Mouse (Mus musculus): Measurements from ENCODE around the gene Ska3. TPM values are rescaled to one million over a fixed set of nuclear protein-coding genes. Genes with fewer than 3 reads are reported as not detected.
"Not testable (repeated sequence)": the region's sequence is repeated elsewhere in the genome, so short reads cannot be mapped to it uniquely, and the experiment has no call there.

Gene Ska3
- polyA plus RNA-seq (2012; ENCODE audit: insufficient read depth, insufficient read length, missing spikeins) = not detected in 2 replicates

DNA sequence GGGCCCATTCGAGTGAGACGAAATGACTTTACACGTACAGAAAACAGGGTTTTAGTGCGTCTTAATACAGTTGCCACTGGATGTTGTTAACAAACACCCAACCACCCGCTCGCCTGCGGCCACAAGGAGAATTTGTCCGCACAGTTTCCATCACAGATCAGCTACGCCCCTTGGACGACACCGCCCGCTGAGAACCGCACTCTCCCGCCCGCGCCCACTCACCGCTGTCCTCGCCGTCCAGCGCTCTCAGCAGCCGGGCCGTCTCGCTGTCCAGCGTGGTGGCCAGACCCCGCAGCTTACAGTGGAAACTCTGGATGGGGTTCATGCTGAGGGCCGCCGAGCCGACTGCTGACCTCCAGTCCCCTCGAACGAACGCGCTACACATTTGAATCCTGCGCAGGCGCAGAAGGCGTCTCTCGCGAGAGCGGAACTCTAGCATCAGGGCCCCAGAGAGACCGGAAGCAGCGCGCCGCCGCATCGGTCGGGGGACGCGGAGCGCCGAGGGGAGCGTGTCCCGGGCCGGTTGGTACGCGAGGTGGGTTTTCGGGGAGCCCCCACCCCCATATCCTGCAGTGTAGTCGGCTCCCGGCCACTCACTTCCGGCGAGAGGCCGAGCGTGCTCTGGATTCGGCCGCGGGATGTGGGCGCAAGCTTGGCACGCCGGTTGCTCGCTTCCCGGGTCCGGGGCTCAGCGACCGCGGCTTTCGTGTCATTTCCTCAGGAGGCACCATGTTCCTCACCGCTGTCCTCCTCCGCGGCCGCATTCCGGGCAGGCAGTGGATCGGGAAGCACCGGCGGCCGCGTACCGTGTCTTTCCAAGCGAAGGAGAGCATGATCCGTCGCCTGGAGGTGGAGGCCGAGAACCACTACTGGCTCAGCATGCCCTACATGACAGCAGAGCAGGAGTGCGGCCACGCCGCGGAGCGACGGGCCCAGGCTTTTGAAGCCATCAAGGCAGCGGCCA, at the start of gene Ska3, which contains the start of gene Mrpl57:
TSS of gene Ska3 (minus strand) at position 398 of the 964 bp plus-strand sequence.
TSS of gene Mrpl57 (plus strand) at position 447 of the 964 bp plus-strand sequence.
- Histone ChIP-seq H3K27ac (replicated peaks; ENCODE audit: low read depth, low read length) (peak within 1 kb of the TSS; percentile 81), H3K4me1 (ENCODE audit: control insufficient read depth, insufficient read depth, insufficient read length, low read length) (peaks cover 5% of the 10 kb centered on the region), H3K4me3 (ENCODE audit: insufficient read depth, low read depth, low read length) (peak within 1 kb of the TSS; percentile 93)

DNA sequence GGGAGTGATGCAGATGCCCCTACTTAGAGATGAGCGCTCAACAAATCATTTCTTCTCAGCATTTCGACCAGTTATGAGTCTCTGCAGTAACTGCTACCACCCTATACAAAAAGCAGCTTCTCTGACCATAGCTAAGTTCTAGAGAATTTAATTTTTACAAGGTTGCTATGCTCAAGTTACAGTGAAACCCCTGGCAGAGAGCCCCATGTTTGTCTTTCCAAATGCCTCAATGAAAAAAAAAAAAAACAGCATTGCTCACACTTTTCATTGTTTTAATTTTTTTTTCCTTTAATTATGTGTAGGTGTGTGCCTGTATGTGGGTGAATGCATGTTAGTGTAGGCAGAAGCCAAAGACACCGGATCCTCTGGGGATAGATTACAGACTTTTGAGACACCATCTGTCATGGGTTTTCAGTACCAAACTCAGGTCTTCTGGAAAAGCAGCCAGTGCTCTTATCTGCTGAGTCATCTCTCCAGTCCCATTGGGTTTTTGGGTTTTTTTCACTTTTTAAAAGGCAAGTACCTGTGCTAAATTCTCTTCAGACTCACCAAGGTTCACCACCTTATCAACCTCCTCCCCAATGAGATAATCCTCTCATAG, 40.8 kb upstream of the Ska3 start:
- H3K4me3 ChIP-seq (ENCODE audit: insufficient read depth, low read depth, low read length) = no peak overlapping the region
- no peak overlapping the region for H3K27ac ChIP-seq (replicated peaks; ENCODE audit: low read depth, low read length)

GRCm38 (mm10) chr14:57865256-57865655, 39.3 kb upstream of the Ska3 start:
- H3K4me1 ChIP-seq (ENCODE audit: control insufficient read depth, insufficient read depth, insufficient read length, low read length) = peaks cover 4% of the 10 kb centered on the region; the same call in 1 of the 2 replicates
- no peak overlapping the region for H3K4me3 ChIP-seq (ENCODE audit: insufficient read depth, low read depth, low read length)
- H3K27ac ChIP-seq (replicated peaks; ENCODE audit: low read depth, low read length) = no peak overlapping the region

More for the DNA sequence above, 40.8 kb upstream of the Ska3 start:
- peaks cover 2% of the 10 kb centered on the region; the same call in 1 of the 2 replicates for H3K4me1 ChIP-seq (ENCODE audit: control insufficient read depth, insufficient read depth, insufficient read length, low read length)

DNA sequence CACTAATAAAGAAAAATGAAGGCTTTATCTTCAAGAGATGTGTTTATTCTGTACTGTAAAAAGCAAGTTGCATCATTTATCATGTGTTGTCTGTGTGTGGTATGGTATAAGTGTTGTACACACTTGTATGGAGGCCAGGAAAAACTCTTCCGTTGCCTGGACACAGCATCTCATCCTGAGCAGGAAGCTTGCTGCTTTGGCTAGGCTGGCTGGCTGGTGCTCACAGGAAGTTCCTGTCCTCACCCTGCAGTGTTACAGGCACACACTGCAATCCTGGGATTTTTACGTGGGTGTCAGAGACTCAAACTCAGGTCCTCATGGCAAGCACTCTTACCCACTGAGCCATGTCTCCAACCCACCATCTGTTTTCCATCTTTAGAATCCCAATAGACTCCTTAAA, 37.1 kb upstream of the Ska3 start:
- Histone ChIP-seq H3K4me3 (ENCODE audit: insufficient read depth, low read depth, low read length) (no peak overlapping the region), H3K4me1 (ENCODE audit: control insufficient read depth, insufficient read depth, insufficient read length, low read length) (peaks cover 6% of the 10 kb centered on the region; the same call in 1 of the 2 replicates), H3K27ac (replicated peaks; ENCODE audit: low read depth, low read length) (no peak overlapping the region)

GRCm38 (mm10) chr14:57861987-57862412, 36.0 kb upstream of the Ska3 start:
- Histone ChIP-seq H3K4me3 (ENCODE audit: insufficient read depth, low read depth, low read length) (no peak overlapping the region), H3K27ac (replicated peaks; ENCODE audit: low read depth, low read length) (no peak overlapping the region), H3K4me1 (ENCODE audit: control insufficient read depth, insufficient read depth, insufficient read length, low read length) (peaks cover 6% of the 10 kb centered on the region; the same call in 1 of the 2 replicates)

DNA sequence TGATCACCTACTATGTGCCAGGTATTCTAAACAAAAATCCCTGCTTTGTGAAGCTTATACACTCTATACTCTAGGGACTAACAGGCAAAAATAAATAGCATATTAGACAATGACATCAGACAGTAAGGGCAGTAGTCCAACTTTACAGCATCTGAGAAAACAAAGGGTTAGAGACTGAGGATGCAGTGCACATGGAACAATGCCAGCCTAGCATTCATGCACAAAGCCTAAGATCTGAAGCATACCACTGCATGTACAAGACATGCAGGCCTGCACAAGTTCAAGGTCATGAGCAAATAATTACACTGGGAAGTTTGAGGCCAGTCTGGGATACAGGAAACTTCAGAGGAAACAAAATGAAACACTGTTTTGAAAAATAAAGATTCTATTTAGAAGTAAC, 33.5 kb upstream of the Ska3 start:
- Histone ChIP-seq H3K27ac (replicated peaks; ENCODE audit: low read depth, low read length) (no peak overlapping the region), H3K4me3 (ENCODE audit: insufficient read depth, low read depth, low read length) (no peak overlapping the region), H3K4me1 (ENCODE audit: control insufficient read depth, insufficient read depth, insufficient read length, low read length) (peaks cover 6% of the 10 kb centered on the region; the same call in 1 of the 2 replicates)

DNA sequence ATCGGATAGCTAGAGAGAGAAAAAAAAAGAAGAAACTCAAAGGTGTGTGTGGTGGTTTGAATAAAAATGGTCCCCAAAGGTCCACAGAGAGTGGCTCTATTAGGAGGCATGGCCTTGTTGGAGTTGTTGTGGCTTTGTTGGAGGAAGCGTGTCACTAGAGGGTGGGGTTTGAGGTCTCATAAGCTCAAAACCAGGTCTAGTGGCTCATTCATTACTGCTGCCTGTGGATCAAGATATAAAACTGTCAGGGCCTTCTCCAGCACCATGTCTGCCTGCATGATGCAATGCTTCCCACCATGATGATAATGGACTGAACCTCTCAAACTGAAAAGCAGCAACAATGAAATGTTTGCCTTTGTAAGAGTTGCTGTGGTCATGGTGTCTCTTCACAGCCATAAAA, 32.6 kb upstream of the Ska3 start:
- Histone ChIP-seq H3K4me3 (ENCODE audit: insufficient read depth, low read depth, low read length) (no peak overlapping the region), H3K4me1 (ENCODE audit: control insufficient read depth, insufficient read depth, insufficient read length, low read length) (peaks cover 6% of the 10 kb centered on the region; the same call in 1 of the 2 replicates), H3K27ac (replicated peaks; ENCODE audit: low read depth, low read length) (no peak overlapping the region)

GRCm38 (mm10) chr14:57856037-57856436, 30.1 kb upstream of the Ska3 start:
- H3K27ac ChIP-seq (replicated peaks; ENCODE audit: low read depth, low read length); H3K4me3 ChIP-seq (ENCODE audit: insufficient read depth, low read depth, low read length); H3K4me1 ChIP-seq (ENCODE audit: control insufficient read depth, insufficient read depth, insufficient read length, low read length): not testable (repeated sequence)

DNA sequence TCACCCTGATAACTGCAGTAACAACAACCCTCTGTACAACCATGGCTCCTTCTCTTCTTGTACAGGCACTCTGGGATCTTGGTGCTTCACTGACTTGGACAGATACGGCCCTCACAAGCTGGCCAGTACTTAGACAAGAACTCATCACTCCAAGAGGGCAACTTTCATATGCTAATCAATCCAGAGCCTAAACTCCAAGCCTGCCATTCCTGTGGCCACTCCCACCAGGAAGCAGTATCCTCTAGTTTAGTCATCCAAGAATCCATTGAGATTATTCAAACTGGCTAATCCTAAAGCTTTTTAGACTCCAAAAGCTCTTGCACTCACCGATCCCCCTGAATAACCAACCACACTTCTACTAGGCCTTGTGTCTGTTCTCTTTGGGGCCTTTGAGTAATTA, 27.0 kb upstream of the Ska3 start:
- H3K4me1 ChIP-seq (ENCODE audit: control insufficient read depth, insufficient read depth, insufficient read length, low read length) = no peaks in the 10 kb centered on the region
- no peak overlapping the region for H3K4me3 ChIP-seq (ENCODE audit: insufficient read depth, low read depth, low read length)
- H3K27ac ChIP-seq (replicated peaks; ENCODE audit: low read depth, low read length) = no peak overlapping the region

- no peaks in the 10 kb centered on the region for H3K4me1 ChIP-seq (ENCODE audit: control insufficient read depth, insufficient read depth, insufficient read length, low read length)
- no peak overlapping the region for H3K27ac ChIP-seq (replicated peaks; ENCODE audit: low read depth, low read length)
- H3K4me3 ChIP-seq (ENCODE audit: insufficient read depth, low read depth, low read length) = no peak overlapping the region
These were observed 24.3 kb upstream of the Ska3 start for GRCm38 (mm10) chr14:57850330-57850729.

GRCm38 (mm10) chr14:57848646-57849045, 22.7 kb upstream of the Ska3 start:
- Histone ChIP-seq H3K27ac (replicated peaks; ENCODE audit: low read depth, low read length) (no peak overlapping the region), H3K4me3 (ENCODE audit: insufficient read depth, low read depth, low read length) (no peak overlapping the region), H3K4me1 (ENCODE audit: control insufficient read depth, insufficient read depth, insufficient read length, low read length) (no peaks in the 10 kb centered on the region)

- not testable (repeated sequence) for H3K4me1 ChIP-seq (ENCODE audit: control insufficient read depth, insufficient read depth, insufficient read length, low read length); H3K4me3 ChIP-seq (ENCODE audit: insufficient read depth, low read depth, low read length); H3K27ac ChIP-seq (replicated peaks; ENCODE audit: low read depth, low read length)
These were observed 22.1 kb upstream of the Ska3 start for GRCm38 (mm10) chr14:57848061-57848460.

- no peak overlapping the region for H3K4me3 ChIP-seq (ENCODE audit: insufficient read depth, low read depth, low read length)
- no peaks in the 10 kb centered on the region for H3K4me1 ChIP-seq (ENCODE audit: control insufficient read depth, insufficient read depth, insufficient read length, low read length)
- no peak overlapping the region for H3K27ac ChIP-seq (replicated peaks; ENCODE audit: low read depth, low read length)
These were observed 18.6 kb upstream of the Ska3 start for GRCm38 (mm10) chr14:57844535-57844934.

- no peak overlapping the region for H3K4me3 ChIP-seq (ENCODE audit: insufficient read depth, low read depth, low read length)
These were observed 9.2 kb upstream of the Ska3 start for GRCm38 (mm10) chr14:57835157-57835556.

GRCm38 (mm10) chr14:57833526-57833925, 7.5 kb upstream of the Ska3 start:
- no peak overlapping the region for H3K4me3 ChIP-seq (ENCODE audit: insufficient read depth, low read depth, low read length)
- no peak overlapping the region for H3K27ac ChIP-seq (replicated peaks; ENCODE audit: low read depth, low read length)
- H3K4me1 ChIP-seq (ENCODE audit: control insufficient read depth, insufficient read depth, insufficient read length, low read length) = no peaks in the 10 kb centered on the region

More at GRCm38 (mm10) chr14:57835157-57835556, 9.2 kb upstream of the Ska3 start:
- no peaks in the 10 kb centered on the region for H3K4me1 ChIP-seq (ENCODE audit: control insufficient read depth, insufficient read depth, insufficient read length, low read length)
- H3K27ac ChIP-seq (replicated peaks; ENCODE audit: low read depth, low read length) = no peak overlapping the region
